Mouse (Mus musculus) testis, adult 2 months (tissue): ENCODE results near the gene Eef2k. TPM values are rescaled to one million over a fixed set of nuclear protein-coding genes. Genes with fewer than 3 reads are reported as not detected.

Source experiments
- H3K27ac ChIP-seq: fragments of 200-500 bp; 2 replicates; pipeline ENCODE4 v1.5.1; 2012; ENCODE audit warnings: low read depth, low read length; ENCODE audit not compliant: control insufficient read depth, insufficient read depth
- H3K27me3 ChIP-seq: fragments of 200-500 bp; 2 replicates; pipeline ENCODE4 v1.6.1; 2012; ENCODE audit warnings: mild to moderate bottlenecking, low read length, moderate library complexity; ENCODE audit not compliant: control insufficient read depth, insufficient read depth
- H3K36me3 ChIP-seq: fragments of 200-500 bp; 2 replicates; pipeline ENCODE4 v1.6.1; 2012; ENCODE audit warnings: mild to moderate bottlenecking, low read length; ENCODE audit not compliant: control insufficient read depth, insufficient read depth
- H3K4me1 ChIP-seq: fragments of 200-500 bp; 2 replicates; pipeline ENCODE4 v1.6.1; 2012; ENCODE audit warnings: low read length; ENCODE audit not compliant: control insufficient read depth, insufficient read depth
- H3K4me3 ChIP-seq: fragments of 200-500 bp; 2 replicates; pipeline ENCODE4 v1.5.1; 2012; ENCODE audit warnings: low read depth, mild to moderate bottlenecking, low read length, moderate library complexity, mixed read lengths; ENCODE audit not compliant: control insufficient read depth
- CTCF ChIP-seq: fragments of 200-500 bp; IDR thresholded peaks from 2 replicates; pipeline ENCODE4 v1.5.1; 2012; ENCODE audit warnings: low read depth, mild to moderate bottlenecking, inconsistent platforms, low read length, moderate library complexity; ENCODE audit not compliant: control insufficient read depth, insufficient read depth, insufficient replicate concordance
- POLR2A ChIP-seq: fragments of 200-500 bp; IDR thresholded peaks from 2 replicates; pipeline ENCODE4 v1.6.1; 2012; ENCODE audit warnings: low read depth, mild to moderate bottlenecking, inconsistent platforms, low read length, moderate library complexity; ENCODE audit not compliant: control insufficient read depth
- polyA plus RNA-seq: library from polyadenylated mRNA; depleted of rRNA; stranded (reverse); fragments of >200 nt; gene quantifications from 2 replicates; pipeline ENCODE4 v1.2.3, GENCODE M21; 2012

Gene Eef2k
- polyA plus RNA-seq, 1 experiment = 10.5 TPM

GRCm38 (mm10) chr7:120862626-120863025 is 20.0 kb downstream of the Eef2k start:
- Histone ChIP-seq H3K36me3 (no peaks in the 10 kb centered on the region), H3K4me1 (peaks cover 2% of the 10 kb centered on the region; the same call in 1 of the 2 replicates), H3K27ac (no peak overlapping the region), H3K27me3 (no peaks in the 10 kb centered on the region), H3K4me3 (no peak overlapping the region)
- TF ChIP-seq POLR2A (no peak), CTCF (no peak)

GRCm38 (mm10) chr7:120863476-120863875 is 20.8 kb downstream of the Eef2k start:
- Histone ChIP-seq H3K27me3 (no peaks in the 10 kb centered on the region), H3K36me3 (no peaks in the 10 kb centered on the region), H3K4me3 (no peak overlapping the region), H3K27ac (no peak overlapping the region), H3K4me1 (peaks cover 2% of the 10 kb centered on the region; the same call in 1 of the 2 replicates)
- TF ChIP-seq CTCF (no peak), POLR2A (no peak)

- Histone ChIP-seq H3K36me3 (no peaks in the 10 kb centered on the region), H3K4me1 (peaks cover 2% of the 10 kb centered on the region; the same call in 1 of the 2 replicates), H3K4me3 (no peak overlapping the region), H3K27ac (no peak overlapping the region), H3K27me3 (no peaks in the 10 kb centered on the region)
- TF ChIP-seq POLR2A = no peak
- TF ChIP-seq CTCF = no peak
These were observed 22.5 kb downstream of the Eef2k start for GRCm38 (mm10) chr7:120865100-120865499.

DNA sequence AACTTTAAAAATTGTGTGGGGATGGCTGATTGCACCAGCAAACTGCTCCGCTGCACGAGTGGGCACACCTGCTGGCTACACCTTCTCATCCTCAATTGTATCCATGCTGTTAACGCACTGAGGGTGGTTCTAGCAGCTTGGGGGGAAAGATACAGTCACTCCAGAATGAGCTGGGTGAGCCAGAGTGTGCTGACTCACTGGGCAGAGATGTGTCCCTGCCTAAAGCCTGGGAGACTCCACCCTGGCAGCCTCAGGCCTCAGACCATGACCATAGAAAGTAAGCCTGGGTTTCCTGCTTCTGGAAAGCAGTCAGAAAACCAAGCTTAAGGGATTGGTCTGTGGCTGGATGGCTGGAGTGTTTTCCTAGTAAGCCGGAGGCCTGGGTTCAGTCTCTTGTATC is 23.2 kb downstream of the Eef2k start:
- Histone ChIP-seq H3K27ac (no peak overlapping the region), H3K4me1 (peaks cover 2% of the 10 kb centered on the region; the same call in 1 of the 2 replicates), H3K27me3 (no peaks in the 10 kb centered on the region), H3K4me3 (no peak overlapping the region), H3K36me3 (no peaks in the 10 kb centered on the region)
- no peak for TF ChIP-seq POLR2A
- TF ChIP-seq CTCF = no peak

- Histone ChIP-seq H3K27me3 (no peaks in the 10 kb centered on the region), H3K4me1 (peaks cover 2% of the 10 kb centered on the region; the same call in 1 of the 2 replicates), H3K36me3 (no peaks in the 10 kb centered on the region), H3K27ac (no peak overlapping the region), H3K4me3 (no peak overlapping the region)
- TF ChIP-seq POLR2A (no peak), CTCF (no peak)
These were observed 24.1 kb downstream of the Eef2k start for GRCm38 (mm10) chr7:120866684-120867083.

DNA sequence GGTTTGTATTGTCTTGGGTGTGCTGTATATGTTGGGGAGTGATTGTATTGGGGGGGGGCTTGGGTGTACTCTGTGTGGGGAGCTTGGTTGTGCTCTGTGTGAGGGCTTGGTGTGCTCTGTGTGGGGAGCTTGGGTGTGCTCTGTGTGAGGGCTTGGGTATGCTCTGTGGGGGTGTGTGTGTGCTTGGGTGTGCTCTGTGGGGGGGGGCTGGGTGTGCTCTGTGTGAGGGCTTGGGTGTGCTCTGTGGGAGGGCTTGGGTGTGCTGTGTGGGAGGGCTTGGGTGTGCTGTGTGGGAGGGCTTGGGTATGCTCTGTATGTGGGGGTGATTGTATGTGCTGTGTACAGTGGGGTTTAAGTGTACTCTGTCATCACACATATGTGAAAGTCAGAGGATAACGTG is 25.1 kb downstream of the Eef2k start:
- Histone ChIP-seq H3K4me1 (peaks cover 2% of the 10 kb centered on the region; the same call in 1 of the 2 replicates), H3K27me3 (no peaks in the 10 kb centered on the region), H3K36me3 (no peaks in the 10 kb centered on the region), H3K4me3 (no peak overlapping the region), H3K27ac (no peak overlapping the region)
- TF ChIP-seq POLR2A (no peak), CTCF (no peak)

DNA sequence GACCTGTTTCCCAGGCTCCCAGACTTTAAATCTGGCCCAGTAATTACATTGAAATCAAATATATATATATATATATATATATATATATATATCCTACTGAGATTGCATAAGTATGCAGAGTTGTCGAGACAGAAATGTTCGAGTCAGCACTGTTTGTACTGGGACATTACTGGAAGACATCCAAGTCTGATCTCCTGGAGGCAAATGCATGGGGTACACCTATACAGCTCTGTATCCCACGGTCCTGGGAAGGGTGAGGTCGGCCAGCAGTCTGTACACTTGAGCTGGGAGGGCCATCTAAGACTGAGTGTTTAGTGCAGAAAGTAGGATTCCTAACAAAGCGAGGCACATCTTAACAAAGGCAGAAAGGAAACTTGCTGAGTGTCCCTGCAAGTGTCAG is 27.3 kb downstream of the Eef2k start:
- H3K36me3 ChIP-seq = no peaks in the 10 kb centered on the region
- H3K4me3 ChIP-seq = no peak overlapping the region
- peaks cover 5% of the 10 kb centered on the region; the same call in 1 of the 2 replicates for H3K4me1 ChIP-seq
- H3K27ac ChIP-seq = peak overlapping the region; percentile 49
- TF ChIP-seq POLR2A = no peak
- no peaks in the 10 kb centered on the region for H3K27me3 ChIP-seq
